ENCODE assay signal across 8 mouse cellular contexts in genomic region chr11:3290640-3291310, GRCm38 (mm10). TPM values are rescaled to one million over a fixed set of nuclear protein-coding genes. Genes with fewer than 3 reads are reported as not detected.
DNase-seq lines count a peak whose midpoint lies in the region; ATAC-seq and TF ChIP-seq lines count a peak whose summit lies in the region.

No protein-coding gene starts in this region.

- no peaks in the 10 kb centered on the region for H3K9me3 ChIP-seq in intestine, embryonic 15.5 days
- H3K9me3 ChIP-seq in midbrain, embryonic 11.5 days (ENCODE audit: control insufficient read depth, low read length) = no peaks in the 10 kb centered on the region

- TF ChIP-seq POLR2A in spleen, adult 2 months (IDR thresholded peaks at IDR 0.05; ENCODE audit: low read depth, low read length) = no peak

- H3K9ac ChIP-seq in intestine, embryonic 15.5 days = peak overlapping the region; percentile 98
- peak overlapping the region; percentile 100 for H3K9ac ChIP-seq in midbrain, embryonic 11.5 days (ENCODE audit: low read length)

- TF ChIP-seq CTCF in spleen, adult 2 months (IDR thresholded peaks at IDR 0.05; ENCODE audit: extremely low read depth, insufficient read depth, insufficient read length, insufficient replicate concordance) = no peak

- peaks cover 17% of the 10 kb centered on the region; the same call in 1 of the 2 replicates for H3K36me3 ChIP-seq in intestine, embryonic 15.5 days
- peaks cover 10% of the 10 kb centered on the region for H3K36me3 ChIP-seq in midbrain, embryonic 11.5 days (ENCODE audit: control insufficient read depth, insufficient read depth, low read length)
- peaks cover 18% of the 10 kb centered on the region for H3K36me3 ChIP-seq in spleen, adult 2 months (ENCODE audit: control insufficient read depth, insufficient read depth, low read length)

- H3K27me3 ChIP-seq in intestine, embryonic 15.5 days (replicated peaks) = no peaks in the 10 kb centered on the region
- no peaks in the 10 kb centered on the region for H3K27me3 ChIP-seq in midbrain, embryonic 11.5 days (ENCODE audit: control insufficient read depth, insufficient read depth, low read length)
- no peaks in the 10 kb centered on the region for H3K27me3 ChIP-seq in spleen, adult 2 months (ENCODE audit: control insufficient read depth, insufficient read depth, low read length)

- WGBS in intestine, embryonic 15.5 days = under 1% methylated on average over 50 of the region's 50 CpGs
- under 1% methylated on average over 50 of the region's 50 CpGs for WGBS in midbrain, embryonic 11.5 days
- 1% methylated on average over 50 of the region's 50 CpGs for WGBS in spleen, adult 2 months

- peak overlapping the region; percentile 88 for H3K4me3 ChIP-seq in intestine, embryonic 15.5 days (replicated peaks)
- peak overlapping the region; percentile 92 for H3K4me3 ChIP-seq in midbrain, embryonic 11.5 days (ENCODE audit: low read depth, low read length)
- peak overlapping the region; percentile 96 for H3K4me3 ChIP-seq in spleen, adult 2 months (ENCODE audit: extremely low read depth, insufficient read depth, insufficient read length)

- DNase-seq in cerebellum, adult 18-20 months = peak; percentile 65 to 70
- peak; percentile 78 for DNase-seq in cerebellum, adult 9-10 months
- peak; percentile 53 to 64 for DNase-seq in frontal cortex, postnatal 14 days (ENCODE audit: low spot score in 2 of 2)
- peak; percentile 66 to 72 for DNase-seq in left cerebral cortex, postnatal 36 days (ENCODE audit: low spot score in 2 of 2)
- peak; percentile 95 for DNase-seq in midbrain, embryonic 11.5 days (ENCODE audit: low spot score, missing footprints)
- peak in 1 of 2 experiments; percentile 31 for DNase-seq in spleen, adult 2 months (ENCODE audit: low read depth in 1 of 2, low spot score in 2 of 2)

- H3K4me2 ChIP-seq in intestine, embryonic 15.5 days (replicated peaks) = peak overlapping the region; percentile 98
- H3K4me2 ChIP-seq in midbrain, embryonic 11.5 days = peak overlapping the region; percentile 100

- peak overlapping the region; percentile 100 for H3K27ac ChIP-seq in intestine, embryonic 15.5 days
- H3K27ac ChIP-seq in midbrain, embryonic 11.5 days (ENCODE audit: low read depth, low read length) = peak overlapping the region; percentile 100
- H3K27ac ChIP-seq in spleen, adult 2 months (ENCODE audit: insufficient read depth, low read length) = peak overlapping the region; percentile 56

- peaks cover 40% of the 10 kb centered on the region for H3K4me1 ChIP-seq in intestine, embryonic 15.5 days (replicated peaks)
- H3K4me1 ChIP-seq in midbrain, embryonic 11.5 days (ENCODE audit: control insufficient read depth, insufficient read depth, low read length) = peaks cover 29% of the 10 kb centered on the region
- H3K4me1 ChIP-seq in spleen, adult 2 months (ENCODE audit: control insufficient read depth, insufficient read depth, insufficient read length) = peaks cover 11% of the 10 kb centered on the region; the same call in 1 of the 2 replicates

- intact Hi-C loops in left cerebral cortex, postnatal 36 days (cut with DNase I) = loop anchor here (2.0 kb wide), 1 partner anchor 40 kb away; the partner anchor contains the start of gene Pik3ip1

- no peak for ATAC-seq in cerebellum, adult (ENCODE audit: insufficient number of reproducible peaks, low FRiP score, low TSS enrichment)
- peak; percentile 1; the same call in 1 of the 2 replicates for ATAC-seq in intestine, embryonic 15.5 days
- no peak for ATAC-seq in midbrain, embryonic 11.5 days (ENCODE audit: low FRiP score)

RNA-seq across cellular contexts. Expression of gene Patz1, which starts 2.1 kb away (rescaled TPM):
- 34.2 and 36.1 TPM in 2 replicates for polyA plus RNA-seq in intestine, embryonic 15.5 days (2015; fragmentation: Nextera tagmentation; extraction: Ambion mirVana)
- 10 to 100 TPM; 48.3 to 49.2 TPM for total RNA-seq in left cerebral cortex, postnatal 36 days (2021)
- 107 and 116 TPM in 2 replicates for polyA plus RNA-seq in midbrain, embryonic 11.5 days (2014; fragmentation: Nextera tagmentation; extraction: Ambion mirVana)
- 44.9 and 49.9 TPM in 2 replicates for polyA plus RNA-seq in spleen, adult 2 months (2012; rRNA removed)

RNA-seq across cellular contexts. Expression of gene Drg1, which starts 24.6 kb away (rescaled TPM):
- 209 and 211 TPM in 2 replicates for polyA plus RNA-seq in intestine, embryonic 15.5 days (2015; fragmentation: Nextera tagmentation; extraction: Ambion mirVana)
- 10 to 100 TPM; 86.5 to 91.1 TPM for total RNA-seq in left cerebral cortex, postnatal 36 days (2021)
- 327 and 332 TPM in 2 replicates for polyA plus RNA-seq in midbrain, embryonic 11.5 days (2014; fragmentation: Nextera tagmentation; extraction: Ambion mirVana)
- polyA plus RNA-seq in spleen, adult 2 months (2012; rRNA removed) = 11.1 TPM in 2 replicates

RNA-seq across cellular contexts. Expression of gene Pik3ip1, which starts 39.4 kb away (rescaled TPM):
- polyA plus RNA-seq in intestine, embryonic 15.5 days (2015; fragmentation: Nextera tagmentation; extraction: Ambion mirVana) = 8.5 and 8.7 TPM in 2 replicates
- total RNA-seq in left cerebral cortex, postnatal 36 days (2021) = 10 to 100 TPM; 32.6 to 34.3 TPM
- polyA plus RNA-seq in midbrain, embryonic 11.5 days (2014; fragmentation: Nextera tagmentation; extraction: Ambion mirVana) = 10.5 and 12.1 TPM in 2 replicates
- polyA plus RNA-seq in spleen, adult 2 months (2012; rRNA removed) = 43.6 and 58.5 TPM in 2 replicates

Comparison
In these comparisons a context has a peak if more than half of its experiments do, and no peak if none do; other contexts are left out.
1. RNA of gene Drg1, which starts 24.6 kb away (polyA plus RNA-seq): 327 to 332 TPM in midbrain, embryonic 11.5 days and 209 to 211 TPM in intestine, embryonic 15.5 days; 11.1 TPM in spleen, adult 2 months; every median in the first group is over 10 times any median in the second.
2. Peak in every context shown above with its lines, with median percentiles within 50 percentile points of each other: H3K27ac ChIP-seq and H3K4me3 ChIP-seq.